Mouse (Mus musculus): Measurements from ENCODE around the gene Sprr2a3.
"Not testable (repeated sequence)": the region's sequence is repeated elsewhere in the genome, so short reads cannot be mapped to it uniquely, and the experiment has no call there.

Gene Sprr2a3

GRCm38 (mm10) chr3:92285101-92285500 is at the start of gene Sprr2a3:
TSS of gene Sprr2a3 (plus strand) at chr3:92285417.
- not testable (repeated sequence) for DNase-seq

- not testable (repeated sequence) for DNase-seq
Measured at GRCm38 (mm10) chr3:92236463-92237189, 48.6 kb upstream of the Sprr2a3 start.

DNA sequence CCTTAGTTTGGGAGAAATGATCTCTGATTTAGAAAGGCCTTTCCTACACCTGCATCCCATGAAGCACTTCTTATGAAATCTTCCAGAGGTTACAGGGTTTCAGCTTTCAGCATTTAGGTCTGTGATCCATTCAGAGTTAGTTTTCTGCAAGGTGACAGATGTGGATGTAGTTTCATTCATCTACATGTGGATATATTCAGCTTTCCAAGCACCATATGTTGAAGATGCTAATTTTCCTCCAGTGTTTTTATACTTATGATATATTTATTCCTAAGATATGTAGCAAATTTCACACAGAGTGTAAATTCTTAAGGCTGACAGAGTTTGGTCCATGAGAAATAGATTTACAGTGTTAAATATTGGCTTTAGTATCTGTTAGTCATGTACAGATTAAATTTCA is 46.5 kb upstream of the Sprr2a3 start:
- not testable (repeated sequence) for DNase-seq

DNA sequence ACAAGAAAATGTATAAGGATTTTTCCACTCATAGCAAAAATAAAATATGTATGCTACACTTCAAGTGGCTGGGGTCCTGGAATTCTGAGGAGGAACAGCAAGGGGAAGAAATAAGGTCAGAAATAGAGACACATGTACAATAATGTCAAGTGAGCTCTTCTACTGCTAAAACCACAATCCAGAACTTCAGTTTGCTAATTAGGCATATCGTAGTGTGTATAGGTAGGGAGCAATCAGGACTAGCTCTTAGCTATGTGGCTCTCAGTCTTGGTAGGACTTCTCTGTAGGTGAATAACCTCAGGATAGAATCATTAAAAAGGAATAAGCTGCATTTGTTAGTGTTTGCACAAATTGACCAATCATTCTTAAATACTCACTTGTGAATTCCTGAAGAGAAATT is 46.0 kb upstream of the Sprr2a3 start:
- DNase-seq = not testable (repeated sequence)

DNA sequence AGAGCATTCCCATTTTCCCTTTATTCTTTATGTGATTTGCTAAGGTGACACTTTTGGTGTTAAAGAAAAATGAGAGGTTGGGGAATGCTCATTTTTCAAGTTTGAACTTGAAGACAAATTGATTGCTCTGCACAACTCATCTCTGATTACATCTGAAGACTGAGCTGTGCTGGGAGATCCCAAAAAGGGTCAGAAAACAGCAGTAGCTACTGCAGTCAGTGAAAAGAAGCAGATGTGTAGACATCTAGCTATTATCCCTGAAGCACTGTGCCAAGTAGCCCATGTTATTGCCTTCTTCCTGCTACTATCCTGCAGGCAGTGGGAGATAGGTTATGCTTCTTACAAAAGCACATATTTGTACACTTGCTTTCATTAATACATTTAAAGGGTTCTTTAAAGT is 40.4 kb upstream of the Sprr2a3 start:
- not testable (repeated sequence) for DNase-seq

GRCm38 (mm10) chr3:92246245-92246644 is 39.0 kb upstream of the Sprr2a3 start:
- not testable (repeated sequence) for DNase-seq

GRCm38 (mm10) chr3:92248494-92248893 is 36.7 kb upstream of the Sprr2a3 start:
- not testable (repeated sequence) for DNase-seq

GRCm38 (mm10) chr3:92250450-92250849 is 34.8 kb upstream of the Sprr2a3 start:
- not testable (repeated sequence) for DNase-seq

DNA sequence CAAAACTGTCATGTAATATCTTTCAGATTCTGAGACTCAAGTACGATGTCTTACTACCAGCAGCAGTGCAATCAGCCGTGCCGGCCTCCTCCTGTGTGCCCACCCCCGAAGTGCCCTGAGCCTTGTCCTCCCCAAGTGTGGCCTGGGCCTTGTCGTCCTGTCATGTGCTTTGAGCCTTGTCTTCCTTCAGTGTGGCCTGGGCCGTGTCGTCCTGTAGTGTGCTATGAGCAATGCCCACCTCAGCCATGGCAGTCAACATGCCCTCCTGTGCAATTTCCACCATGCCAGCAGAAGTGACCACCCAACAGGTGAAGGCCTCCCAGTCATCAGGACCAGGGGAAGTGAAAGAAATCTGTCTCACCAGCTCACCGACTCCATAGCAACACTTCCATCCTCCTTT is 31.4 kb upstream of the Sprr2a3 start:
- not testable (repeated sequence) for DNase-seq

GRCm38 (mm10) chr3:92258526-92258925 is 26.7 kb upstream of the Sprr2a3 start:
- not testable (repeated sequence) for DNase-seq

GRCm38 (mm10) chr3:92263462-92263861 is 21.8 kb upstream of the Sprr2a3 start:
- DNase-seq = not testable (repeated sequence)

DNA sequence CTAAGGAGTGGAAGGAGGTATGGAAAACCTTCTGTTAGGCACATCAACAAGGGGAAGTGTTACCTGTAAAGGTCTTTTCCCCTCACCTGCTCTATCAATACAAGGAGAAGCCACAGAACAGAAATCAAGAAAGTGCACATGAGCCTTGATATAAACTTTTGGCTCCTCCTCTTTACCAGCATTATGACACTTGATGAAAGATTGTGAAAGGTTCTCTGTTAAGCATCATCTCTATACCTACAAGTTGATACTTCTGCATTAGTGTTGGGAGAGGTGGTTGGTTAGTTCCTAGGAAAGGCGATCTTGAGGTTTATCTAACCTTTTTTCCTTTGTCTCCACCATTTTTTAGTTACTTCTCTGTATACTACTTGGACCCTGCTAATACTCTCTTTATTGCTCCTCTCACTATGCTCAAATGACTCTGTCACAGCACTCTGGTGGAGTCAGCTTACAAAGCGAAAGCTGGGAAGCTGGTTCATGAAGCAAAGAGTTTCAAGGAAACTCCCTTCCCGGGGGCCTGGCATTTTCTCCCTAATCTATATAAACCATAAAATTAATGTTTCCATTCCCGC is 13.7 kb upstream of the Sprr2a3 start:
- not testable (repeated sequence) for DNase-seq

- DNase-seq = not testable (repeated sequence)
Measured at GRCm38 (mm10) chr3:92273504-92273903, 11.7 kb upstream of the Sprr2a3 start.

DNA sequence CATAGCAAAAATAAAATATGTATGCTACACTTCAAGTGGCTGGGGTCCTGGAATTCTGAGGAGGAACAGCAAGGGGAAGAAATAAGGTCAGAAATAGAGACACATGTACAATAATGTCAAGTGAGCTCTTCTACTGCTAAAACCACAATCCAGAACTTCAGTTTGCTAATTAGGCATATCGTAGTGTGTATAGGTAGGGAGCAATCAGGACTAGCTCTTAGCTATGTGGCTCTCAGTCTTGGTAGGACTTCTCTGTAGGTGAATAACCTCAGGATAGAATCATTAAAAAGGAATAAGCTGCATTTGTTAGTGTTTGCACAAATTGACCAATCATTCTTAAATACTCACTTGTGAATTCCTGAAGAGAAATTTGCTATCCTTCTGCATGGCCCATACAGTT is 11.2 kb upstream of the Sprr2a3 start:
- DNase-seq = not testable (repeated sequence)

GRCm38 (mm10) chr3:92279663-92280062 is 5.6 kb upstream of the Sprr2a3 start:
- not testable (repeated sequence) for DNase-seq

DNA sequence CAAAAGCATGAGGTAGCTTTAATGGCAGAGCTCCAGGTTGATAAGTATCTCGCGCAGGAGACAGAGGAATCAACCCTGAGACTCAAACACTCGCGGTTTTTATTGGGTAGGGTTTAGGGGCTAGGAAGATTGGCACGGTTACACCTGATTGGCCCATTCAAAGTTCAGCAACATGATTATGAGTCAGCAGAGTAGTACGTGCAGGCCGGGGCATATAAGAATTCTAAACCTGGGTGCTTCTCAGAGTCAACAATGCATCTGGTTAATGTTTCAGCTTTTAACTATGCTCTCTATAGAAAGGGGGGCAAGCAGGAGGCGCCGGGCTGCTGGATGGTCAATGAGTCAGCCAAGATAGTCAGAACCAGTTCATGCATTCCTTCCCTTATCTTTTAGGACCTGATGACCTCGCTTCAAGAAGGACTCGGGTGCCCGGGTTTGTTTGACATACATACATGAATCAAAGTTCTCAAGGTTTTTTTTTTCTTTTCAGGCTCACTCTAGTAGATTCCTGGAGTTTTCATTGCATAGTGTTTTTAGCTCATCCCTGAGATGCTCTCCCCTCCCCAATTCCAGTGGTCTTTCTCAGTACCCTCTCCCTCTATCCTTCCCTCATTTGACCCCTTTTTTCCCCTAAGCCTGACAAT is 4.1 kb upstream of the Sprr2a3 start:
- DNase-seq = not testable (repeated sequence)

DNA sequence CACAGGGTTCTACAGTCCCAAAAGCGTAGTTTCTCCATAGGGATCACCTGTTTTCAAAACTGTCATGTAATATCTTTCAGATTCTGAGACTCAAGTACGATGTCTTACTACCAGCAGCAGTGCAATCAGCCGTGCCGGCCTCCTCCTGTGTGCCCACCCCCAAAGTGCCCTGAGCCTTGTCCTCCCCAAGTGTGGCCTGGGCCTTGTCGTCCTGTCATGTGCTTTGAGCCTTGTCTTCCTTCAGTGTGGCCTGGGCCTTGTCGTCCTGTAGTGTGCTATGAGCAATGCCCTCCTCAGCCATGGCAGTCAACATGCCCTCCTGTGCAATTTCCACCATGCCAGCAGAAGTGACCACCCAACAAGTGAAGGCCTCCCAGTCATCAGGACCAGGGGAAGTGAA is 3.3 kb downstream of the Sprr2a3 start:
- not testable (repeated sequence) for DNase-seq

- no peak for DNase-seq
Measured at GRCm38 (mm10) chr3:92307406-92307805, 22.2 kb downstream of the Sprr2a3 start.

DNA sequence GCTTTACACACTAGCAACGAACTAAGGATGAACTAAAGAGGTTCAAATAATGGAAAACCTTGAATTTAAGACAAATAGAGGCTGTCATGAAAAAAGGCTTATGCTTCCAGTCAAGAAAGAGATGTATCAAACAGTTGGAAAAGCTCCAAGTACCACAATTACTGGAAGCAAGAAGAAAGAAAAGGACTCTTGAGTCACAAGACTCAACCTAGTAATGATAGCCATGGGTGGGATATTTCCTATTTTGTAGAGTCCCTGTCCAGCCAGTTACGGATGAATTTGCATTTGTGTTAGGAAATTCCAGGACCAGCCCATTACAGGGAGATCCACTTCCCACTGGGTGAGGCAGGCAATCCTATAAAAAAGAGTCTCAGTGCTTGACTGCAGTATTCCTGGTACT is 31.1 kb downstream of the Sprr2a3 start, which contains the start of gene Sprr2b:
Gene Sprr2b (plus strand): TSS at position 301 of the 400 bp plus-strand sequence.
- DNase-seq = no peak

DNA sequence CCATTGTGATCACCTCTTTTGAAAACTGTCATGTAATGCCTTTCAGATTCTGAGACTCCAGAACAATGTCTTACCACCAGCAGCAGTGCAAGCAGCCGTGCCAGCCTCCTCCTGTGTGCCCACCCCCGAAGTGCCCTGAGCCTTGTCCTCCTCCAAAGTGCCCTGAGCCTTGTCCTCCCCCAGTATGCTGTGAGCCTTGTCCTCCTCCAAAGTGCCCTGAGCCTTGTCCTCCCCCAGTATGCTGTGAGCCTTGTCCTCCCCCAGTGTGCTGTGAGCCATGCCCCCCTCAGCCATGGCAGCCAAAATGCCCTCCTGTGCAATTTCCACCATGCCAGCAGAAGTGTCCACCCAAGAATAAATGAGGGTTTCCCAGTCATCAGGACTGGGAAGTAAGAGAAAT is 32.2 kb downstream of the Sprr2a3 start:
- DNase-seq = no peak

GRCm38 (mm10) chr3:92336278-92336677 is 51.1 kb downstream of the Sprr2a3 start:
- no peak for DNase-seq

GRCm38 (mm10) chr3:92338840-92339239 is 53.6 kb downstream of the Sprr2a3 start, which contains the start of gene Sprr2d:
TSS of gene Sprr2d (plus strand) at chr3:92339140.
- no peak for DNase-seq

Data from embryo, embryonic 11 days (tissue).